Mouse (Mus musculus): ENCODE data around the gene Dlx4.

The Dlx4 gene

DNA sequence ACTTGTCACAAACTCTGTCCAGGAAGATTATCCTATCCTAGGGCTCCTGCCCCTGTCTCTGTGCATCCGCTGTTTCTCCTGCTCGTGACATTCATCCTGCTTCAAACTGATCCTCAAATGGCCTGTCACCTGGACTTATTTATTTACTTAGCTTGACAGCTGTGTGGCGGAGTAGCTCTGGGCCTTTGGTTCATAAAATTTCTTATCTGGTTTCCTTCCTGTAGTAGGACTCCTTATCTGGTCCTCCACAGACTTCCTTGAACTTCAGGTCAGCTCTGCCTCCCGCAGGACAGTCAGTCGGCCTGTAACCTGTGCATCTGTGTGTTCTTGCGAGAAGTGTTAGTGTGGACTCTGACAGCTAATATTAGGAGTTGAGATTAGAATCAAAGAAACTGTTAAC is 41.8 kb downstream of the Dlx4 start:
- peak; percentile 35 for DNase-seq (ENCODE audit: extremely low read depth, low read depth)

DNA sequence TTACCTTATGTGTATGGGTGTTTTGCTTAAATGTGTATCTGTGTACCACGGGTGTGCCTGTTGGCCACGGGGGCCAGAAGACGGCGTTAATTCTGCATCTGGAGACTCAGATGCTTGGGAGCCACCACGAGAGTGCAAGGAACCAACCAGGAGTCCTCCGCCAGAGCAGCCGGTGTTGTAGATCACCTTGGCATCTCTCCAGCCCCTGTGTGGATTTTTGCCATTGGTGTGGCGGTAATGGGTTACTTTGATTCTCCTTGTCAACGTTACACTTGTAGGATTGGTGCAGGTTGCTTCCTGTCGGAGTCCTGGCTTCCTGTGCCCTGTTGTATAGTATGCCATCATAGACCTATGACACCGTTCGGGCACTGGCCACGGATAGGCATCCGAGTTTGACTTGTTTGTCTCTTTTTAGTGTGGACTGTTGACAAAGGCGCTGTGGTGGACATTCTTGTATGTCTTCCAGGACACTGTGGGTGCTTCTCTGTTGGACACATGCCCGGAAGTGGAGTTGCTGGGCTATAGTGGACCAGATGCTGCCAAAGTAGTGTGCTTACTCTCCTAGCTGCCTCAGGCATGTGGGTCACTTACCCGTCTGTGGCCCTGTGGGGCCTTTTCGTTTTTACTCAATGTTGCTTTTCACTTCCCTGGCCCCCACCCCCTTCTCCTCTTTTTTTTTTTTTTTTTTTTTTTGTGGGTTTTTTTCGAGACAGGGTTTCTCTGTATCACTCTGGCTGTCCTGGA is 43.7 kb downstream of the Dlx4 start:
- DNase-seq (ENCODE audit: extremely low read depth, low read depth): no peak

DNA sequence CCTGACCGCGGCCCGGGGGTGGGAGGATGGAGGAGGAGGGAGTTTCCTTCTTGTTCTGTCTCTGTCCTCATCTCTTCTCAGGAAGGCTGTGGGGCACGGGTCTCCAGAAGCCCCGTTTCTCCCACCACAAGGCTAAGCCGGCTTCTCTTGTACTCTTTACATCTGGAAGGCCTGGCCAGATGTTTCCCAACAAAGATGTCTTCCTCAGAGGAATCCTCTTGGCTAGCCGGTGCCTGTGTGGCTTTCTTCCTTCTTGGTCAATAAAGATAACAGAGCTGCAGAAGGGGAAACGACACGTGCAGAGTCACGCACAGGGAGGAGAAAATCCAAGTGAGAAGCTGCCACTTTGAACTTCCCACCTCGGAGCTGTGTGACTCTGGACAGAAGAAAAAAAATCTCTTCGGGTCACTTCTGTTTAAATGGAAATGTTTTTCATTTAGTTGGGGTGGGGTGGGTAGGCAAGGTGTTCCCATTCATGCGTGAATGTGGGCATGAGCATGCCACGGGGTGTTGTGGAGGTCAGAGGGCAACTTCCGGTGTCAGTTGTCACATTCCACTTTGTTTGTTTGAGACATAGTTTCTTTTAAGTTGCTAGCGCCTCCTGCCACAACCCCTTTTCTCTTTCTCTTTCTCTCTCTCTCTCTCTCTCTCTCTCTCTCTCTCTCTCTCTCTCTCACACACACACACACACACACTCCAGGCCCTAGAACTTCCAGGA is 44.8 kb downstream of the Dlx4 start:
- DNase-seq (ENCODE audit: extremely low read depth, low read depth): no peak

DNA sequence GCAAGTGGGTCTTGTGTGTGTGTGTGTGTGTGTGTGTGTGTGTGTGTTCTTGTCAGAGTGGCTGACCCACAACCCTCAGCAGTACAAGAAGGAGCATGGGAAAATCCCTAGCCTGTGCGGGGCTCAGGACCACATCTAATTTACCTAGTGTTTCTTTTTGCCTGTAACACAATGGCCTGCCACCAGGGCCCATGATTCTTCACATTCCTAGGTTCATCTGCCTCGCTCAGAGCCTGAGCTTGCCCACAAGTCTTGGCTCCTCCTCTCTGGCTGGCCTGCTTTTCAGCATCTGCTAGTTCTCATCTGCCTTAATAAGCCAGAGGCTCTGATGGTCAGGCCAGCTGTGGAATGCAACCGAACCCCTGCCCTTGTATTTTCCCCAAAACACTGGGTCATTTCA is 45.7 kb downstream of the Dlx4 start:
- no peak for DNase-seq (ENCODE audit: extremely low read depth, low read depth)

DNA sequence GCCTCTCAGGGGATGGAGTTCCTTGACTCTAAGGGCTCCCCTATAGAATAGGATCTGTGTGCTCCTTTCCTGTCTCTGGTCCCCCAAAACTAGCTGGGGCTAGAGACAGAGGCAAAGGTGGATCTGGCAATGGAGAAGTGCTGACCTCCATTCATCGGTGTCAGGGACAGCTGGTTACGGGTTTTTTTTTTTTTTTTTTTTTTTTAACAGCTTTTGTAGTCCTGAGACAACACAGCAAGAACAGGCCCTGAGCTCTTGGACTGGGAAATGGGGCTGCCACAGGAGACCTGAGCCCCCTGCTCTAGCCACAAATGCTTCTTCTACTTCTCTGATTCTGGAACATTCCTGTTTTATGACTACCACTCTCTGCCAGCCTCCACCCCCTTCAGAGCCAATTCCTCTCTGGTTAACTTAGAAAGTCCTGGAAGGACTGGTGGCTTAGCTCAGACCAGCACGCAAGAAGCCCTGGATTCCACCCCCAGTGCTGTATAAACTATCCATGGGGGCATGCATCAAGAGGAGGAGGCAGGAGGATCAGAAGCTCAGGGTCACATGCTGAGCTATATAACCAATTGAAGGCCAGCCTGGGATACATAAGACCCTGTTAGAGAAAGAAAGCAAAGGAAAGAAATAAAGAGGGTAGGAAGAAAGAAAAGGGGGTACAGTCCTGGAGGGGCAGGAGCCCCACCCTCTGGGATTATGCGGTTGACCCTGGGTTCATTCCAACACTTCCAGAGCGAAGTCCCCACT is 47.5 kb downstream of the Dlx4 start:
- no peak for DNase-seq (ENCODE audit: extremely low read depth, low read depth)

DNA sequence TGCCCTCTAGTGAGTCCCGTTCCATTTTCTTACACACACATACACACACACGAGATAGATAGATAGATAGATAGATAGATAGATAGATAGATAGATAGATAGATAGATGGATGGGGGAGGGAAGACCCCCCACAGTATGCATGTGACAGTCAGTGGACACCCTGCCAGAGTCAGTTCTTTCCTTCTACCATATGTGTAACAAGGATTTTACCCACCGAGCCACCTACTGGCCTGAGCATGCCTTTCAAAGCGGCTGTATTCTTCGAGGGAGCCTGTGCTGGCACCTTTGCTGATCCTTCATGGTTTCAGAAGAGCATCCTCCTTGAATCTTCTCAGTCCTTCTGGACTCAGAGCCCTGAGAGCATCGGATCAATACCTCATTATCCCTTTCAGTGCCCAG is 48.2 kb downstream of the Dlx4 start:
- DNase-seq (ENCODE audit: extremely low read depth, low read depth): no peak

DNA sequence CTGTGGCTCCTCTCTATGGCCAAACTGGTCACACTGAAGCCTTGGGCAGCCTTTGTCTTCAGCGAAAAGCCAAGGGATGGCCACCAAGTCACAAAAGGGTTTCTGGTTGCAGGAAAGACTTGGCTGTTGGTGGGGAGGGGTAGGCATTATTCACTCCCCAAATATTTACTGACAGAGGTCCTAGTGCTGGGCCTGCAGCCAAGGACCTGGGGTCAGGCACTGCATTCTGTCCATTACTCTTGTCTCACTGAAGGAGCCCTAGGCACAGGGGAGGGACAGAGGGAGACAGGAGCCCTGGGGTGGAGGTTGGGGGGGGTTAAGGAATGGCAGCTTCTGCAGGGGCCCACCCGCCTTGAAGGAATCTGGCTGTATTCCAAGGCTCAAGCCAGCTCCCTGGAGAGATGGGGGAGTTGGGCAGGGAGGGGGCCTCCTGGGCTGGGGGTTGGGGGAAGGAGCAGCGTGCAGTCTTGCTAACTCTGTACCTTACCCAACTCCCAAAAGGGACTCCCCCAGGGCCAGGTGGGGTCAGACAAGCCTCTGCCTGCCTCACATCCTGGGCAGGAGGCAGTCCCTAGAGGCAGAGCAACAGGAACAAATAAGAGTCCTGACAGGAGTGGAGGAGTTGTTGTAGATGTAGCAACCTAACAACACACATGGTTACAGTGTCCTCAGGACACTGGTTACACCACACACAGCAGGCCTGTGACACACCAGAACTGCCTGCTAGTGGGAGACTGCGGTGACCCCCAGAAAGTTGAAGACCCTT is 49.3 kb downstream of the Dlx4 start:
- no peak for DNase-seq (ENCODE audit: extremely low read depth, low read depth)

DNA sequence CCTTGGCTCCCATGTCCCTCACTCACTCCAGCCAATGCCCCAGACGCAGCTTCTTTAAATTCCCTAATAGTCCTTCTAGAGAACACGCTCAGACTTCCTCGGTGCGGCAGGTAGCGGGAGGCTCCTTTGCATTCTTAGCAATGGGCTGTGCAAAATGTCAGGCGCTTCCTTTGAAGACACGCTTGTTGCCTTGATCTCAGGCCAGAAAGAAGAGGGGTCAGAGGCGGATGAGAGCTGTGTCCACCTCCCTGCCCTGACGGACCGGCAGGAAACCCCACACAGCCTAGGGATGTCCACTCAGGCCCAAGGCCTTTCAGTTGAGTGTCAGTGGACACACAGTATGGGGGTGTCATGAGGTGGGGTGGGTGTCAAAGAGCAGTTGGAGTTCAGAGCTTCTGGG is 50.5 kb downstream of the Dlx4 start:
- no peak for DNase-seq (ENCODE audit: extremely low read depth, low read depth)

DNA sequence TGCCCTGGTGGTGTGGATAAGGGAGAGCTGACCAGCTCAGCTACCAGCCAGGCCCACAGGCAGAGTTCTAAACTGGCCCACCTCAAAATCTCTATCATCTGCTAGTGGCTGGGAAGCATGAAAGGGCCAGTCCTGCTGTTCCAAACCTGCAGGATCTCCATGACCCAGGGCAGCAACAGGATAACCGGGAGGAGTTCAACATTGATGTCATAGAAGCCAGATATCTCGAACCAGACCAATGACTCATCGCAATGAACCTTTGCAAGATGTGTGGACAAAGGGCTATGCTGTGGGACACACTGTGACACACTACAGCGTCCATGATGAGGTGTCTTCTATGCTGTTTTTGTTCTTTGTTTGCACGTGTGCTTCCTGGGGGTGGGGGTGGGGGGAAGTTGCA is 53.0 kb downstream of the Dlx4 start:
- DNase-seq (ENCODE audit: extremely low read depth, low read depth): no peak
